Mouse (Mus musculus) mouse trophoblast stem cell (cell line): Measurements from ENCODE around the gene BC051019.

Source experiments
- in situ Hi-C, 2 experiments: fragments of 300-500 bp; cut with MseI, MboI; formaldehyde crosslinking; loops; 2 replicates in 1 of 2; 3 replicates in 1 of 2; pipeline ENCODE4 v1.15.1; 2025

Gene BC051019

GRCm38 (mm10) chr7:109710069-109710468 is 13.6 kb downstream of the BC051019 start:
- in situ Hi-C loops = loop anchor here in 1 of 2 experiments (25.0 kb wide), 1 partner anchor 173 kb away; no protein-coding TSS in a partner anchor

GRCm38 (mm10) chr7:109708961-109709382 is 14.7 kb downstream of the BC051019 start:
- in situ Hi-C loops = loop anchor here in 1 of 2 experiments (25.0 kb wide), 1 partner anchor 172 kb away; no protein-coding TSS in a partner anchor

- in situ Hi-C loops = loop anchor here in 1 of 2 experiments (25.0 kb wide), 1 partner anchor 170 kb away; no protein-coding TSS in a partner anchor
Observed at GRCm38 (mm10) chr7:109707023-109707785, 16.4 kb downstream of the BC051019 start.

DNA sequence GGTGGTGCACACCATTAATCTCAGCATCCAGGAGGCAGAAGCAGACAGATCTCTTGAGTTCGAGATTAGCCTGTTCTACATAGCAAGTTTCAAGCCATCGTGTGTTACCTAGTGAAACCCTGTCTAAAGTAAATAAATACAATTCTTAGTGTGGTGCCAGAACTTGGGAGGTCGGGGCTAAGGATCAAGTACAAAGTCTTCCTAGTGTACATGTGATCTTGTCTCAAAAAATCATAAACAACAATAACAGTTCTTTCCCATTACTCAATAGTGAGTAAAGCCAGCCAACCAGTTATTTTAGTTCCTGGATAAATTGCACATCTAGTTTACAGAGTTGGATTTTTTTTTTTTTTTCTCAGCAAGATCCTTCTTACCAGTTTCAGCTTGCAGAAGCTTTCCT is 19.2 kb downstream of the BC051019 start:
- in situ Hi-C loops = loop anchor here in 1 of 2 experiments (25.0 kb wide), 1 partner anchor 167 kb away; no protein-coding TSS in a partner anchor

DNA sequence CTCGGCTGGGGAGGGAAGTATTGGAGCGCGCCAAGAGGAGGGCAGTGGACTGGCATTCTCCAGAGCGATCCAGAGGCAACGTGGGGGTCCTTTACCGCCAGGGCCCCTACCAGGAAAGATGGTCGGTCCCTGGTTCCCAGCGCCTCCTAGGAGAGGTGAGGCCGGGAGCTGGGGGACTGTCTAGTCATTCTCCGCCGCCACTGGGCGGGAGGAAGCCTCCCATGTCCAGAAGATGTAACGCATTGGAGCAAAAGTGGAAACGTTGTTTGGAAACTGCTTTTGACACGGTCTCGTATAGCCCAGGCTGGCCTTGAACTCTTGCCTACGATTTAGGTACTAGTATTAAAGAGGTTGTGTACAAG is 19.7 kb downstream of the BC051019 start:
- in situ Hi-C loops = loop anchor here in 1 of 2 experiments (25.0 kb wide), 1 partner anchor 167 kb away; no protein-coding TSS in a partner anchor

DNA sequence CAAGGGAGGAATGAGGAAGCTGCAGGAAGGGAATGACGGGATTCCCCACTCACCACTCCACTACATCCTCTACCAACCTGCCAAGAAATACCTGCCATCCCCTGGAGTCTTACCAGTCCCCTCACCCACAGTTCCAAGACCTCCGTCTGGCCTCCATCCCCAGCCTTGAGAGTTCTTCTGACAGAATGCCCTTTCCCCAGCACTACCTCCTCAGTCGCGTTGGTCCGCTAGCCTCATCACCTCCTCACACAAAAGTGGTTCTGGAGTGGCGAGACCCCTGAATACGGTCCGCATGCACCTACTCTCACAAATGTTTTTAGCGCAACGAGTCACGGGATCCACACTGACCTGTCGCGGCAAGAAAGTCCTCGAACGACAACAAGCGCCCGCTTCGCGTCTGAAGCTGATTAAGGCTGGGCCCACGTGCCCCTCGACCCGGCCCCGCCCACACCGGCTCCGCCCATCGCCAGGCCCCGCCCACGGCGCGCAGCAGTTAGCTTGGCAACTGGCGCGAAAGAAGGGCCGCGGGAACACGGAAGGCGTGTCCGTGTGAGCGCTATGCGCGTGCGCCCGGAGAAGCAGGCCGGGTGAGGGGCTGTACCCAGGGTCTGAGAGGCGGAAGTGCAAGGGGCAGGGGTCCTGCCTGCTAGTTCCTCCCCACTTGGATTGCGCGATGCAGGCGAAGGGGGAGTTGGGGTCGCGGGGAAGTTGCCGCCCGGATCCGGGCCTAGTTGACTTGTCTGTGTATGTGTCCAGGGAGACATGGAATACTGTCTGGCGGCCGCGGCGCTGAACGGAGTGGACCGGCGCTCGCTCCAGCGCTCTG is 20.2 kb downstream of the BC051019 start, which contains the start of the genes St5 and Akip1:
St5 (minus strand) TSS at position 416 of the 826 bp plus-strand sequence.
Akip1 (plus strand) TSS at position 501 of the 826 bp plus-strand sequence.
- in situ Hi-C loops = loop anchor here in 1 of 2 experiments (25.0 kb wide), 1 partner anchor 166 kb away; no protein-coding TSS in a partner anchor

DNA sequence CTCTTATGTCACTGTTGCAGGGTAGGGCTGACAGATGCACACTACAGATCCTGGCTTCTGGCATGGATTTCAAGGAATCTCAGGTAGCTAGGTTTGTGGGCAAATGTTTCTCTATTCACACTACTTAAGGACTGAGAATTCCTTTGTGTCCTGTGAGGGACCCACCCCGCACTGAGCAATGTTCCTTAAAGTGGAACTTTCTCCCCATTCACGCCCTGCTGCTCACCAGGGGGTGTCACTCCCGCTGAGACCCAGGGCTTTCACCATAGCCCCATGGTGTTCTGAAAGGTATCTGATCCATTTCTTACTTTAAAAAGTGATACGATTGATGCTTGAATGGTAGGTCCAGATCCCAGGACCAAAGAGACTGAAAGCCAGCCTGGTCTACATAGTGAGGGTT is 20.9 kb downstream of the BC051019 start:
- in situ Hi-C loops = loop anchor here in 1 of 2 experiments (25.0 kb wide), 1 partner anchor 165 kb away; no protein-coding TSS in a partner anchor

DNA sequence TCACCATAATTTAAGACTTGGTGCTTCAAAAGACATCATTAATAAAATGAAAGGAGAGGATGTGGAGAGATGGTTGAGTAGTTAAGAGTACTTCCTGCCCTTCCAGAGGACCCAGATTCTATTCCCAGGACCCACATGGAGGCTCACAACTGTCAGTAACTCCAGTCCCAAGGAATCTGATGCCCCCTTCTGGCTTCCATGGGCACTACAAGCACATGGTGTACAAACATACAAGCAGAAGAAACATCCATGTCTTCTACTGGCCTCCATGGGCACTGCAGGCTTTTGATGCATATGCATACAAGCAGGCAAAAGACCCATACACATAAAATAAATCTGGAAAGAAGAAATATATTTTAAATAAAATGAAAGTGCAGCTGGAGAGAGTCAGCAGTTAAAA is 23.4 kb downstream of the BC051019 start:
- in situ Hi-C loops = loop anchor here in 1 of 2 experiments (25.0 kb wide), 1 partner anchor 163 kb away; no protein-coding TSS in a partner anchor

DNA sequence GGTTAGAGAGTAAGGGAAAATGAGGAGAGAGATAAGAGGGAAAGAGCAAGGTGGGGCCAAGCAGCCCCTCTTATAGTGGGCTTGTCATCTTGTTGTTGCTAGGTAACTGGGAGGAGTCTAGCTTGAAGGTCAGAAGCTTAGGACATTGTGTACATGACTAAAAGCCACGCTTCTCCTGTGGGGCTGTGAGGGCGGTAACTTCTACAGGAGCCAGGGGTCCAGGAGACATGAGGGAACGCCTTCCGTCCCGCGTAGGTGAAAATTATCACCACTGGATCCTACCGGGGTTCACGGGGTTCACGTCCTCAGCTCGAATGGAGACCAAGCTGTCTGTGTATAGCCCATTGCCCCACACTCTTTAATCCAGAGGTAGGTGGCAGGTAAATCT is 28.3 kb downstream of the BC051019 start:
- in situ Hi-C loops = no loop called here

- in situ Hi-C loops = no loop called here
Observed at GRCm38 (mm10) chr7:109694576-109695338, 28.9 kb downstream of the BC051019 start.

DNA sequence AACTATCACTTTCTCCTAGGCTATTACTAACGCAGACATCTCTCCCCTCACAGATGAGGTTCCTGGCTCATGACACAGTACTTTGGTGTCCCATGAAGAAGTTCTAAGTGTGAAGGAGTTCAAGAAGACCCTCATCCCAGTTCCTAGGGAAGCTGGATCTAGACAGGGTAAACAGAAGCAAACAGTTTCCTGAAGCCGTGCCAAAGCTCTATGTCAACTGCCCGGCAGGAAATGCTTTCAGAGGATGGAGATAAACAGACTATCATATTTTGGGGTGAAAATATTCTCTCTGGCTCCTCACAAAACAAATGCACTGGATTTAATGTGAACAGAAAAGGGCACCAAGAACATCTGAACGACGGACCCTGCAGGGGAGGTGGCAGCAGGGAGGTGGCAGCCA is 32.7 kb downstream of the BC051019 start:
- in situ Hi-C loops = no loop called here

DNA sequence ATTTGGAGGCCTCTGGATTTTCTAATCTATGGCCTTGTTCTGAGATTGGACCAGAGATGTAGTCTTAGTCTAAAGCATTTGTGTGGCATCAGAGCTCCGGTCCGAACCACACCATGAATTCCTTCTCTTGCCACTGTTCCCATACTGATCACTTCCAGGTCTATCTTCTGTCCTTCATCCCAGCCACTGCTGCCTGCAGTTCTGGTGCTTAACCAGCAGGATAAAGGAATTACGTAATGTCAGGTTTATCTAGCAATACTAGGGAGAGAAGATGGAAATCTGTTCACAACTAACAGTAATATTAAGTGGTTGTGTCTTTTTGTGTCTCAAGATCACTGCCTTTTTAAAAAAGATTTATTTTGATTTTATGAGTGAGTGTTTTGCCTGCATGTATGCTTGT is 33.5 kb downstream of the BC051019 start:
- in situ Hi-C loops = no loop called here

DNA sequence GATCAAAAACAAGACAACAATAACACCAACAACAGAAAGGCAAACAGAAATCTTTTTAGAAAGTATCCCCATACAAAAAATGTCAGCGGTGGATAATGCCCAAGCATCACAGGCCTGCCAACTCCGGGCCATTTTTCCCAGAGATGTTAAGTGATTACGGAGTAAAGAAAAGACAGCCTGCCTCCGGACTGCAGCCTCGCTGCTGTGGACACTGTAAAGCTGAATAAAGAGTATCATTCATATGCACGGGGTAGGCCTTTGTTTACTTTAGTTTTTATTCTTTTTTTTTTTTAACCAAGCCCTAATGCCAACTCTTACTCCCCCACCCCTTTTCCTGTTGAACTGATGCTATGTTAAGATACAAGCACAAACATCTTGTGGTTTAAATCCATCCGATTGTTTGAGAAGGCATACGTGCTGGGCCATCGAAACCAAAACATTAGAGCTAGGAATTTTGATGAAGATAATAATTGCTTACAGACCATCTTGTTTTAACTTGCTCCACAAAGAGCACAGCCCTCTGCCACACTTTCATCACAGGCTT is 37.0 kb downstream of the BC051019 start:
- in situ Hi-C loops = no loop called here

DNA sequence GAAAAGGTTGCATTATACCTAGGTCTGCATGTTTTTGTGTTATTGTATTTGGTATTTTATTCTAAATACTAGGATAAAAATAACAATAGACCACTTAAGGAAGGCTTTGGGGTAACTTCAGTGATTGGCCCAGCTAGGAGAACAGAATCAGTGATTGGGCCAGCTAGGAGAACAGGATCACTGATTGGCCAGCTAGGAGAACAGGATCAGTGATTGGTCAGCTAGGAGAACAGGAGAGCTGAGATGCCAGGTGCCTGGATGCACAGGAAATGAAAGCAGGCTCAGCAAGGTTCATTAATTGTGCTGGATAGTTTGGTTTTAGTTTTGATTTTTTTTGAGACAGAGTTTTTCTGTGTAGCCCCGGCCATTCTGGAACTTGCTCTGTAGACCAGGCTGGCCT is 42.8 kb downstream of the BC051019 start:
- in situ Hi-C loops = no loop called here

- in situ Hi-C loops = no loop called here
Observed at GRCm38 (mm10) chr7:109680284-109680683, 43.4 kb downstream of the BC051019 start.

DNA sequence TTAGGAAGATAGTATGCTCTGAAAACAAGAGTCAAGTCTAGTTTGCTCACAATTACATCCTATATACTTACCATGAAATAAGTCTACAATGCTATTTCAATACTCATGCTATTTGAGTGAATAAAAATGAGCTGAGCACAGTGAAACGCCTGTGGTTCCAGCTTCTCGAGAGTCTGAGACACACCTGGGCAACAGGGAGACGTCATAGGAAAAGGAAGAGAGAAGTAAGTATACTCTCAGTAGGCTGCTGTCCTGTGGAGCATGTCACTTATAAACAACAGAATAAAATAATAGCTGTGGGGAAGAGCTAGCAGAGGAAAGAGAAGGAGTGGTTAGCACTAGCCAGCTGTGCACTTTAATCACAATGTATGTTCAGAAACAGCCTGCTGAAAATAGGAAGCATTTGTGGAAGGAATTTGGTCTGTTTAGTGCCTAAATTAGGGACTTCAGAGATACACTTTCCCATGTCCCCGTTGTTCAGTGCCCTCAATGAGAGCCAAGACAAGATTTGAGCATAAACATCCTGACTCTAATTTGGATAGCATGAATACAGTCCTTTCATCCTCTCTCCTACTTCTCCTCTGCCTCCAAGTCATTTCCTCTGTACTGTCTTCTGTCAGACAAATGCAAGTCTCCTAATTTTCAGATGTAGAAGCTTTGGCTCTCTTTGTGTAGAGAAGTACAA is 48.6 kb downstream of the BC051019 start:
- in situ Hi-C loops = no loop called here

DNA sequence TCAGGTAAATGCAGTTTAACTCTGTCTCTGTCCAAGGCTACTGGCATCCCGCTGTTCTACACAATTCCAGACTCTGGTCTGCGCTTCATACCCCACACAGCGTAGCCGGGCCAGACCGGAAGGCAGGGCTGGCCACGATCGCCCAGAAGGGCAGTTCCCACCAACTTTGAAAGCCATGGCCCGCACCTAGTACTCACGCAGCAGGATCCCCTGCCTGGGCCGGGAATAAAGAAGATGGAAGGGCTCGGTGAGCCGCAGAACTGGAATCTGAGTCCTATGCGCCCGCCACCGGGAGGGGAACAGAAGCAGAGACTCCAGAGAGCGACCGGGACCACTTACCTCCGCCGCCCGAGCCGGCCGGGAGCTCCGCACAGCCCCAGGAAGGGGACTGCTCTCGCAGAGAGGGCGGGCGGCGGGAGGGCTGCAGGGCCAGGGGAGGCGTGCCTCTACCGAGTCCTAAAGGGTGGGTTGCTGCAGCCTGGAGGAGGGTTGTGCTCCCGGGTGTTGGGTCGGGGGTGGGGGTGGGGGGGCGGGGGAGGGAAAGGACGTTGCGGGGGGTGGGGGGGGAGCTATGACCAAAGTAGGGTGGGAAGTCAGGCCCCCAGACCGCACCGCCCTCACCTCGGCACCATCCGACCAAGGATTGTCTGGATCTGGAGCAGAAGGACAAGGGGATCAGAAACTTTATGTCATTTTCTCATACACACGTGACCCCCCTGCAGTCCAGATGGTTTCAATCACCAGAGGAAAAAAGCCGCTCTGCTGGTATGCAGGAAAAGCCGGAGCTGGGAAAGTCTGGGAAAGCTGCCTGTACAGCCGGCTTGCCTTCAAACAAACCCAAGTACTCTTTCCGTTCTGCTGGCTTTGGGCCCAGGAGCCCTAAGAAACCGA is 51.8 kb downstream of the BC051019 start:
- in situ Hi-C loops = no loop called here

DNA sequence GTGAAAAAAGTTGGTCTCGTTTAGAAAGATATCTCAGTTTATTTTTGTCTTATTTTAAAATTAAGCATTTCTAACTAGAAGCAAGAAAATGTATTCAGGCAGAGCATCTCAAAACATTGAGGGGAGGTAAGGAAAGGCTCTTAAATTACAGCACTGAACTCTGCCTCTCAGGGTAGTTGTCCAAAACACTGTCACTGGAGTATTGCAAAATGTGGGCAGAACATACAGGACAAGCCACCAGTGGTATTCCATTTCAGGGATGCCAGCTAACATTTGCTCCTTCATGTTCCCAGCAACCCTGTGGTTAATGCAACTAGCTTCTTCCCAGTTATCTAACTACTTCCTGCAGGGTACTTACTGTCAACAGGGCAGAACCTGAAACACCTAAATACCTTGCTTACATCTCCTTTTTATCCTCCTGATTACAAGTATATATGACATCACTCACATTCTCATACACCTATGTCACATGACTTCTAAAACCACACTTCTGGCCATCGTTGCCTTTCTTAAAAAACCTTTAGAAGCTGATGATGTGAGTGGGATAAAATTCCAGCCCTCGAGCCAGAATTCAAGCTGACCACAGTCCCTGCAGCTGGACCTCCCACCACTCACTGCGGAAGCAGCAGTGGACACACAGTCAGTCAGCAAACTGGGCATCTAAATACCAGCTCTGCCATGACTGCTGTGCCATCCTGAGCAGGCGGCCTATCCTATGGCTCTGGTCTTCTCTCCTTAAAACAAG is 54.1 kb downstream of the BC051019 start:
- in situ Hi-C loops = no loop called here

DNA sequence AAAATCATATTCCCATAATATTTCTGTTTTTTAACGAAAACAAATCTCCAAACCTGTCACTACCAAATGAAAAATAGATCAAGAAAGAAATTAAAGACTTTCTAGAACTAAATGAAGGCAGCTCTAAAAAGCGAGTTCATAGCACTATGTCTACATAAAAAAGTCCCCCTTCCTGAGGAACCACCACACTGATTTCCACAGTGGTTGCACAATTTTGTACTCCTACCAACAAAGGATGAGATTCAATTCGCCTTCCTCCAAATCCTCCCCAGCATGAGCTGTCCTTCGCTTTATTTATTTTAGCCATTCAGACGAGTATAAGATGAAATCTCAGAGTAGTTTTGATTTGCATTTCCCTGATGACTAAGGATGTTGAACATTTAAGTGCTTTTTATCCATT is 57.0 kb downstream of the BC051019 start:
- in situ Hi-C loops = no loop called here
